Mouse (Mus musculus) c-Kit-positive CD71-positive TER-119-positive erythroid progenitor cells, embryonic 14.5 days (primary cell): ENCODE data around the gene Pde8b.
"Not testable (repeated sequence)": the region's sequence is repeated elsewhere in the genome, so short reads cannot be mapped to it uniquely, and the experiment has no call there.

ENCODE experiments used
- DNase-seq: peaks from one replicate; pipeline ENCODE4 v3.0.0-alpha.2; 2013; ENCODE audit warnings: low spot score

Gene Pde8b

GRCm38 (mm10) chr13:95221882-95222568 lies 28.1 kb downstream of the Pde8b start:
- DNase-seq: no peak

GRCm38 (mm10) chr13:95215661-95216170 lies 34.4 kb downstream of the Pde8b start:
- DNase-seq: not testable (repeated sequence)

- DNase-seq: no peak
These were observed 37.8 kb downstream of the Pde8b start for GRCm38 (mm10) chr13:95212320-95212719.

- not testable (repeated sequence) for DNase-seq
These were observed 42.8 kb downstream of the Pde8b start for GRCm38 (mm10) chr13:95207301-95207700.

GRCm38 (mm10) chr13:95202151-95202758 lies 47.9 kb downstream of the Pde8b start:
- DNase-seq: no peak

GRCm38 (mm10) chr13:95200817-95201216 lies 49.3 kb downstream of the Pde8b start:
- DNase-seq: no peak

- DNase-seq: no peak
These were observed 50.1 kb downstream of the Pde8b start for GRCm38 (mm10) chr13:95200036-95200435.

GRCm38 (mm10) chr13:95196106-95196705 lies 53.9 kb downstream of the Pde8b start:
- no peak for DNase-seq

- DNase-seq: no peak
These were observed 58.2 kb downstream of the Pde8b start for GRCm38 (mm10) chr13:95191951-95192350.

GRCm38 (mm10) chr13:95189111-95189510 lies 61.0 kb downstream of the Pde8b start:
- no peak for DNase-seq

- DNase-seq: no peak
These were observed 62.9 kb downstream of the Pde8b start for GRCm38 (mm10) chr13:95187153-95187665.

- no peak for DNase-seq
These were observed 63.4 kb downstream of the Pde8b start for GRCm38 (mm10) chr13:95186741-95187035.

- DNase-seq: no peak
These were observed 64.0 kb downstream of the Pde8b start for GRCm38 (mm10) chr13:95185891-95186740.

- DNase-seq: no peak
These were observed 66.5 kb downstream of the Pde8b start for GRCm38 (mm10) chr13:95183686-95184085.

- no peak for DNase-seq
These were observed 69.9 kb downstream of the Pde8b start for GRCm38 (mm10) chr13:95180208-95180607.

- DNase-seq: no peak
These were observed 72.8 kb downstream of the Pde8b start for GRCm38 (mm10) chr13:95177326-95177725.

GRCm38 (mm10) chr13:95176399-95176798 lies 73.7 kb downstream of the Pde8b start:
- DNase-seq: no peak

- DNase-seq: no peak
These were observed 75.9 kb downstream of the Pde8b start for GRCm38 (mm10) chr13:95174253-95174652.

GRCm38 (mm10) chr13:95172346-95172745 lies 77.8 kb downstream of the Pde8b start:
- DNase-seq: no peak

GRCm38 (mm10) chr13:95160211-95160610 lies 89.9 kb downstream of the Pde8b start:
- no peak for DNase-seq

GRCm38 (mm10) chr13:95158986-95159385 lies 91.2 kb downstream of the Pde8b start:
- DNase-seq: no peak

- DNase-seq: no peak
These were observed 105.4 kb downstream of the Pde8b start for GRCm38 (mm10) chr13:95144746-95145145.
